9 mouse cellular contexts compared by ENCODE assay signal in genomic region chr10:30980279-30980968, GRCm38 (mm10).
DNase-seq lines count a peak whose midpoint lies in the region; ATAC-seq lines count a peak whose summit lies in the region.
"Had no signal": no experiment of that assay in that cellular context is flagged by ENCODE, and none has a peak within 500 bp of the region (broad histone marks: within the 10 kb centered on the region; RNA-seq: fewer than 3 reads in every experiment).

No protein-coding gene starts in this region.

- peak; percentile 95 for ATAC-seq in forebrain, embryonic 13.5 days
- peak; percentile 86 for ATAC-seq in hindbrain, embryonic 15.5 days (ENCODE audit: low FRiP score, low read depth)
- peak; percentile 96 for ATAC-seq in midbrain, embryonic 13.5 days
- ATAC-seq in activated CD4-positive, CD25-positive, alpha-beta regulatory T cell, adult 4 months, result no peak
- no peak for ATAC-seq in granulocyte monocyte progenitor cell, adult 5-6 weeks (replicated peaks; ENCODE audit: poor library complexity, severe bottlenecking)

- peak overlapping the region; percentile 25 for H3K4me3 ChIP-seq in forebrain, embryonic 13.5 days
- H3K4me3 ChIP-seq in hindbrain, embryonic 15.5 days, result peak overlapping the region; percentile 21
- peak overlapping the region; percentile 13 for H3K4me3 ChIP-seq in midbrain, embryonic 13.5 days (replicated peaks)
- H3K4me3 ChIP-seq: myocyte had no signal

- peak overlapping the region; percentile 43 for H3K9ac ChIP-seq in forebrain, embryonic 13.5 days
- H3K9ac ChIP-seq in hindbrain, embryonic 15.5 days, result no peak overlapping the region
- no peak overlapping the region for H3K9ac ChIP-seq in midbrain, embryonic 13.5 days (replicated peaks)

- under 1% methylated on average over 8 of the region's 8 CpGs for WGBS in forebrain, embryonic 13.5 days
- 1% methylated on average over 8 of the region's 8 CpGs for WGBS in hindbrain, embryonic 15.5 days
- whole genome bisulfite sequencing in midbrain, embryonic 13.5 days, result 3% methylated on average over 8 of the region's 8 CpGs

- peak; percentile 12 to 24 for DNase-seq in layer of hippocampus, postnatal 10 days (ENCODE audit: low spot score in 2 of 2)
- no peak for DNase-seq in layer of hippocampus, adult 11-12 months (ENCODE audit: low spot score)
- DNase-seq in cerebellum, adult 11 months, result no peak

- H3K4me2 ChIP-seq in forebrain, embryonic 13.5 days, result peak overlapping the region; percentile 56
- H3K4me2 ChIP-seq in hindbrain, embryonic 15.5 days, result peak overlapping the region; percentile 54
- H3K4me2 ChIP-seq in midbrain, embryonic 13.5 days (replicated peaks), result peak overlapping the region; percentile 40

- peak overlapping the region; percentile 62; the same call in 1 of the 2 replicates for H3K27ac ChIP-seq in forebrain, embryonic 13.5 days
- 0 out of 2 replicates have a peak overlapping the region, but pooled peaks have one; percentile 36 for H3K27ac ChIP-seq in hindbrain, embryonic 15.5 days (replicated peaks)
- H3K27ac ChIP-seq in midbrain, embryonic 13.5 days, result peak overlapping the region; percentile 4; the same call in 1 of the 2 replicates

- H3K9me3 ChIP-seq in forebrain, embryonic 13.5 days (replicated peaks), result no peaks in the 10 kb centered on the region
- H3K9me3 ChIP-seq in hindbrain, embryonic 15.5 days, result no peaks in the 10 kb centered on the region
- no peaks in the 10 kb centered on the region for H3K9me3 ChIP-seq in midbrain, embryonic 13.5 days

- no peaks in the 10 kb centered on the region for H3K27me3 ChIP-seq in forebrain, embryonic 13.5 days
- no peaks in the 10 kb centered on the region for H3K27me3 ChIP-seq in hindbrain, embryonic 15.5 days
- no peaks in the 10 kb centered on the region for H3K27me3 ChIP-seq in midbrain, embryonic 13.5 days

- H3K4me1 ChIP-seq in forebrain, embryonic 13.5 days, result peaks cover 14% of the 10 kb centered on the region
- H3K4me1 ChIP-seq in hindbrain, embryonic 15.5 days (replicated peaks), result peaks cover 13% of the 10 kb centered on the region; the same call in 1 of the 2 replicates
- peaks cover 11% of the 10 kb centered on the region for H3K4me1 ChIP-seq in midbrain, embryonic 13.5 days (replicated peaks)

- no peaks in the 10 kb centered on the region for H3K36me3 ChIP-seq in forebrain, embryonic 13.5 days (ENCODE audit: poor library complexity, severe bottlenecking)
- H3K36me3 ChIP-seq in hindbrain, embryonic 15.5 days, result no peaks in the 10 kb centered on the region
- H3K36me3 ChIP-seq in midbrain, embryonic 13.5 days, result no peaks in the 10 kb centered on the region

Comparison
In these comparisons a context has a peak if more than half of its experiments do, and no peak if none do; other contexts are left out.
1. DNase-seq: peak in layer of hippocampus, postnatal 10 days (2 of 2); none in layer of hippocampus, adult 11-12 months (single experiment) and cerebellum, adult 11 months (single experiment).
2. ATAC-seq: peak in forebrain, embryonic 13.5 days (single experiment), hindbrain, embryonic 15.5 days (single experiment) and midbrain, embryonic 13.5 days (single experiment); none in activated CD4-positive, CD25-positive, alpha-beta regulatory T cell, adult 4 months (single experiment) and granulocyte monocyte progenitor cell, adult 5-6 weeks (single experiment).
3. H3K27ac ChIP-seq: peak in every context shown above with its lines; median percentile 62 in forebrain, embryonic 13.5 days; 36 in hindbrain, embryonic 15.5 days; 4 in midbrain, embryonic 13.5 days.
4. Peak in every context shown above with its lines, with median percentiles within 50 percentile points of each other: H3K4me2 ChIP-seq and H3K4me3 ChIP-seq.